Mouse (Mus musculus) skeletal muscle tissue, adult 2 months (tissue): ENCODE data around the gene Slc23a4.

ENCODE experiments used
- DNase-seq: peaks from one replicate; pipeline ENCODE4 v3.0.0-alpha.2; 2012; ENCODE audit warnings: low read depth, low spot score

Gene Slc23a4

GRCm38 (mm10) chr6:34913341-34914040 lies 74.7 kb downstream of the Slc23a4 start:
- no peak for DNase-seq

GRCm38 (mm10) chr6:34910371-34911219 lies 77.6 kb downstream of the Slc23a4 start, which contains the start of gene Wdr91:
Gene Wdr91 (minus strand): TSS chr6:34910876.
- peak; percentile 88 for DNase-seq

GRCm38 (mm10) chr6:34909631-34910345 lies 78.4 kb downstream of the Slc23a4 start:
- no peak for DNase-seq

- DNase-seq: no peak
Observed at GRCm38 (mm10) chr6:34907696-34908260, 80.4 kb downstream of the Slc23a4 start.

- DNase-seq: peak; percentile 64
Observed at GRCm38 (mm10) chr6:34907121-34907614, 81.0 kb downstream of the Slc23a4 start.

GRCm38 (mm10) chr6:34906661-34907060 lies 81.5 kb downstream of the Slc23a4 start:
- DNase-seq: peak; percentile 69

- DNase-seq: no peak
Observed at GRCm38 (mm10) chr6:34906125-34906524, 82.1 kb downstream of the Slc23a4 start.

- DNase-seq: no peak
Observed at GRCm38 (mm10) chr6:34904361-34904760, 83.8 kb downstream of the Slc23a4 start.

GRCm38 (mm10) chr6:34903851-34904250 lies 84.4 kb downstream of the Slc23a4 start:
- DNase-seq: no peak

GRCm38 (mm10) chr6:34903441-34903840 lies 84.8 kb downstream of the Slc23a4 start:
- no peak for DNase-seq

GRCm38 (mm10) chr6:34902578-34902977 lies 85.6 kb downstream of the Slc23a4 start:
- DNase-seq: no peak

- DNase-seq: no peak
Observed at GRCm38 (mm10) chr6:34901911-34902444, 86.2 kb downstream of the Slc23a4 start.

GRCm38 (mm10) chr6:34900990-34901389 lies 87.2 kb downstream of the Slc23a4 start:
- DNase-seq: no peak

GRCm38 (mm10) chr6:34899127-34899526 lies 89.1 kb downstream of the Slc23a4 start:
- no peak for DNase-seq

GRCm38 (mm10) chr6:34896168-34896780 lies 91.9 kb downstream of the Slc23a4 start:
- no peak for DNase-seq

GRCm38 (mm10) chr6:34895569-34895968 lies 92.6 kb downstream of the Slc23a4 start:
- no peak for DNase-seq
